Mouse (Mus musculus) G1E (cell line): Measurements from ENCODE around the gene Reln. TPM values are rescaled to one million over a fixed set of nuclear protein-coding genes. Genes with fewer than 3 reads are reported as not detected.

Experiments
- ATAC-seq: 2 replicates; pipeline ENCODE4 v1.8.0; 2016; ENCODE audit warnings: mild to moderate bottlenecking; ENCODE audit not compliant: insufficient number of reproducible peaks, poor library complexity, low FRiP score, severe bottlenecking; ENCODE audit errors: extremely low read depth
- DNase-seq: peaks from one replicate; pipeline ENCODE4 v3.0.0; 2012; ENCODE audit warnings: low spot score
- H3K27me3 ChIP-seq: 2 replicates; pipeline ENCODE4 v1.6.1; 2012; ENCODE audit warnings: mild to moderate bottlenecking, low read length, inconsistent platforms; ENCODE audit not compliant: insufficient read depth
- H3K36me3 ChIP-seq: replicated peaks from 2 replicates; pipeline ENCODE3; 2012; ENCODE audit warnings: mild to moderate bottlenecking, inconsistent platforms
- H3K4me1 ChIP-seq: 2 replicates; pipeline ENCODE4 v1.6.1; 2012; ENCODE audit warnings: low read depth, low read length, inconsistent platforms, mixed read lengths; ENCODE audit not compliant: insufficient read depth
- H3K4me3 ChIP-seq: 2 replicates; pipeline ENCODE4 v1.5.1; 2012; ENCODE audit warnings: low read depth, mild to moderate bottlenecking, inconsistent platforms, low read length, moderate library complexity, mixed read lengths
- H3K9me3 ChIP-seq: replicated peaks from 2 replicates; pipeline ENCODE4 v1.6.1; 2012; ENCODE audit warnings: inconsistent platforms
- CTCF ChIP-seq: IDR thresholded peaks from 2 replicates; pipeline ENCODE4 v1.5.1; 2012; ENCODE audit warnings: low read depth, low read length, inconsistent platforms, mixed read lengths
- GATA1 ChIP-seq: IDR thresholded peaks from 2 replicates; pipeline ENCODE4 v1.6.1; 2012; ENCODE audit warnings: borderline replicate concordance, low read length, inconsistent platforms, mixed read lengths
- GATA2 ChIP-seq: IDR thresholded peaks from 2 replicates; pipeline ENCODE4 v1.6.1; 2012; ENCODE audit warnings: low read depth, low read length, inconsistent platforms, borderline replicate concordance
- POLR2AphosphoS5 ChIP-seq: IDR thresholded peaks from 2 replicates; pipeline ENCODE4 v1.6.1; 2012; ENCODE audit warnings: low read depth, low read length, inconsistent platforms; ENCODE audit not compliant: insufficient replicate concordance
- TAL1 ChIP-seq: conservative IDR thresholded peaks from 2 replicates; pipeline ENCODE4 v1.6.1; 2012; ENCODE audit warnings: low read depth, low read length, inconsistent platforms, mixed read lengths
- polyA plus RNA-seq: library from polyadenylated mRNA; stranded (reverse); fragments of >175 nt; gene quantifications from 2 replicates; pipeline ENCODE4 v1.2.3, GENCODE M21; 2012
- total RNA-seq, 2 experiments: library from RNA; stranded (forward) in 1 of 2; stranded (reverse) in 1 of 2; fragments of 200-1000 nt in 1 of 2; fragments of >200 nt in 1 of 2; fragmentation: Nextera tagmentation in 1 of 2; gene quantifications; 2 replicates each; pipeline ENCODE4 v1.2.3; 2014 to 2017

The Reln gene
- total and polyA plus RNA-seq, 3 experiments: 0.04 to 42.8 (median 1.1) TPM

GRCm38 (mm10) chr5:21844676-21845075, 499.8 kb downstream of the Reln start:
- no peaks in the 10 kb centered on the region for H3K36me3 ChIP-seq
- ATAC-seq (no peak), DNase-seq (no peak)
- H3K4me3 ChIP-seq: no peak overlapping the region
- no peaks in the 10 kb centered on the region for H3K4me1 ChIP-seq
- TF ChIP-seq POLR2AphosphoS5 (no peak), GATA1 (no peak), CTCF (no peak), TAL1 (no peak), GATA2 (no peak)
- H3K9me3 ChIP-seq: no peaks in the 10 kb centered on the region
- peaks cover 7% of the 10 kb centered on the region; the same call in 1 of the 2 replicates for H3K27me3 ChIP-seq

Other genes starting within 250 kb of the Reln start
- gene Orc5, start 205.7 kb upstream of the Reln start, total RNA-seq (2014; fragmentation: Nextera tagmentation): 125 and 142 TPM in 2 replicates
- gene Orc5, start 205.7 kb upstream of the Reln start, total RNA-seq (2017): 73.8 and 78.9 TPM in 2 replicates
- 4.1 TPM in 2 replicates for gene Orc5, start 205.7 kb upstream of the Reln start, polyA plus RNA-seq